13 mouse cellular contexts compared by ENCODE assay signal in genomic region chr11:114876176-114876575, GRCm38 (mm10). TPM values are rescaled to one million over a fixed set of nuclear protein-coding genes. Genes with fewer than 3 reads are reported as not detected.
DNase-seq lines count a peak whose midpoint lies in the region; ATAC-seq lines count a peak whose summit lies in the region.
"Had no signal": no experiment of that assay in that cellular context is flagged by ENCODE, and none has a peak within 500 bp of the region (broad histone marks: within the 10 kb centered on the region; RNA-seq: fewer than 3 reads in every experiment).

No protein-coding gene starts in this region.

- peak; percentile 17 for DNase-seq in embryo, embryonic 10.5 days (ENCODE audit: low spot score)
- DNase-seq in embryo, embryonic 11 days: no peak
- DNase-seq in kidney, postnatal 4 days: peak; percentile 51 to 69
- no peak for DNase-seq in lung, postnatal 25 days (ENCODE audit: low spot score)
- DNase-seq in layer of hippocampus, adult 8-10 months (ENCODE audit: low spot score in 2 of 2): no peak
- no peak for DNase-seq in ovary, adult 18-20 months (ENCODE audit: low spot score)
- DNase-seq: adrenal gland, adult 2 months; liver, postnatal 0 days had no signal

- ATAC-seq in CD4-positive, CD25-positive, alpha-beta regulatory T cell, adult 4 months: peak; percentile 47
- ATAC-seq in inflammation-experienced regulatory T-cells, adult 6 months: peak; percentile 42
- ATAC-seq: forebrain, embryonic 13.5 days; midbrain, embryonic 13.5 days had no signal

RNA-seq across cellular contexts. Expression of gene Cd300a, which starts 13.7 kb away (rescaled TPM):
- polyA plus RNA-seq in CD4-positive, CD25-positive, alpha-beta regulatory T cell, adult 4 months (2017; shearing (Covaris generic)): under 1 TPM; 0.11 to 0.37 TPM
- under 1 TPM; 0.12 to 0.75 (median 0.27) TPM for polyA plus RNA-seq in inflammation-experienced regulatory T-cells, adult 6 months (2017; shearing (Covaris generic))
- total RNA-seq in layer of hippocampus, adult 8-10 months (2022): 1 to 10 TPM in 2 of 4 experiments, under 1 TPM in 2; 0.39 to 1.3 (median 0.80) TPM

RNA-seq across cellular contexts. Expression of gene Gprc5c, which starts 25.2 kb away (rescaled TPM):
- polyA plus RNA-seq in CD4-positive, CD25-positive, alpha-beta regulatory T cell, adult 4 months (2017; shearing (Covaris generic)): not detected
- not detected for polyA plus RNA-seq in inflammation-experienced regulatory T-cells, adult 6 months (2017; shearing (Covaris generic))
- total RNA-seq in layer of hippocampus, adult 8-10 months (2022): 1 to 10 TPM; 4.3 to 7.2 (median 4.8) TPM

RNA-seq across cellular contexts. Expression of gene Cd300lb, which starts 58.0 kb away (rescaled TPM):
- under 1 TPM in 1 of 2 experiments, not detected in 1; 0.34 TPM for polyA plus RNA-seq in CD4-positive, CD25-positive, alpha-beta regulatory T cell, adult 4 months (2017; shearing (Covaris generic))
- polyA plus RNA-seq in inflammation-experienced regulatory T-cells, adult 6 months (2017; shearing (Covaris generic)): not detected
- under 1 TPM in 2 of 4 experiments, not detected in 2; 0.25 to 0.48 TPM for total RNA-seq in layer of hippocampus, adult 8-10 months (2022)
- polyA plus RNA-seq: hindbrain, embryonic 12.5 days had no signal

Comparison
In these comparisons a context has a peak if more than half of its experiments do, and no peak if none do; other contexts are left out.
1. DNase-seq: peak in embryo, embryonic 10.5 days (single experiment) and kidney, postnatal 4 days (2 of 2); none in embryo, embryonic 11 days (single experiment), lung, postnatal 25 days (single experiment), layer of hippocampus, adult 8-10 months (0 of 2) and ovary, adult 18-20 months (single experiment).